Mouse (Mus musculus): ENCODE measurements at regions not wholly inside any gene's neighbourhood (a gene's known extent, or its start where the extent isn't known, plus 50 kb on each side); places are given as distances from the start of the nearest gene placed in this dataset.

- DNase-seq, result peak; percentile 48
These were observed 288.8 kb upstream of the 4930550L24Rik start for GRCm38 (mm10) chrX:58620403-58620802.
